Mouse (Mus musculus): ENCODE data around the gene Hist1h1c. TPM values are rescaled to one million over a fixed set of nuclear protein-coding genes. Genes with fewer than 3 reads are reported as not detected.
"Not testable (repeated sequence)": the region's sequence is repeated elsewhere in the genome, so short reads cannot be mapped to it uniquely, and the experiment has no call there.

The Hist1h1c gene
- total RNA-seq (2015) (103 and 110 TPM in 2 replicates), total RNA-seq (2017) (686 and 791 TPM in 2 replicates)

DNA sequence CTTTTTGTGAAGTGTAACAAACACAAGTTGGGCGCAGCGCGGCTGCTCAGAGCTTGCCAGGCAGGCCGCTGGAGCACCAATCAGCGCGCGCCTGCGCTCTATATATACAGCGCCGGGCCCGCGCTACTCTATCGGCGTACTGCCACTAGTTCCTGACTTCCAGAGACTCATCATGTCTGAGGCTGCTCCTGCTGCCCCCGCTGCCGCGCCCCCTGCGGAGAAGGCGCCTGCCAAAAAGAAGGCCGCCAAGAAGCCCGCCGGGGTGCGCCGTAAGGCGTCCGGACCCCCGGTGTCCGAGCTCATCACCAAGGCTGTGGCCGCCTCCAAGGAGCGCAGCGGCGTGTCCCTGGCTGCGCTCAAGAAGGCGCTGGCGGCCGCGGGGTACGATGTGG, at the start of gene Hist1h1c:
TSS of gene Hist1h1c (plus strand) at position 132 of the 392 bp plus-strand sequence.
- peak; percentile 63 for ATAC-seq (replicated peaks; ENCODE audit: poor library complexity)

DNA sequence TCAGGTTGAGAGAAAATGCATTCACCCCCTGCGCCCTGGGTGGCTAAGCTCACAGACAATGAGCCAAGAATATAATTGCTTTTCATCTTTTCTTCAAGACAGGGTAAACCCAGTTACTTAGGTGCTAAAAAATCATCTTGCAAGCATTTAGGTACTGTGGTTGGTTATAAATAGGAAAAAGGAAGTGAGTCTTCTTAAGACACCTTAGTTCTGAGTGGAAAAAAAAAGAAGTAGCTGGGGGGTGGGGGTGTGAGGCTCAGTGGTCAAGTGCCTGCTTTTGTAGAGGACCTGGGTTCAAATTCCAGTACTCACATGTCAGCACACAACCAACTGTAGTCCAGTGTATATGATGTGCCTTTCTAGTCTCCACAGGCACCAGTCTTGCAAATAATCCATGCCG, 49.7 kb upstream of the Hist1h1c start:
- no peak for ATAC-seq (replicated peaks; ENCODE audit: poor library complexity)

DNA sequence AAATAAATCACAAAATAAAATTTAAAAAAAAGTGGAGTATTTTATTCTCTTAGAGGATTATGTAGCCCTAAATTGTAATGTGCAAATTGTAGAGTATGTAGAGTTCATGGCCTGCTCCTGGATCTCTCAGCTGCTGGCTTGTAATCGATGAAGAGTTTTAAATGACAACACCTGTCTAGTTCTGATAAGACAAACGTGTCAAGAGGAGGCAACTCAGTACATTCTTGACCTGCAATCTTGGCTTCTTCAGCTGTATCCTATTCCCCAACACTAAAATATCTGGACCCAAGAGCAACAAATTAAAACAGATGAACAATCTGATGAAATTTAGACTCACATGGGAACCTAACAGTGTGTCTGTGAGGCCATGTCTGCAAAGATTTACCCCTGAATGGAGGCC, 49.1 kb upstream of the Hist1h1c start:
- ATAC-seq (replicated peaks; ENCODE audit: poor library complexity), result no peak

- ATAC-seq (replicated peaks; ENCODE audit: poor library complexity), result no peak
Measured at GRCm38 (mm10) chr13:23693856-23694440, 44.7 kb upstream of the Hist1h1c start.

DNA sequence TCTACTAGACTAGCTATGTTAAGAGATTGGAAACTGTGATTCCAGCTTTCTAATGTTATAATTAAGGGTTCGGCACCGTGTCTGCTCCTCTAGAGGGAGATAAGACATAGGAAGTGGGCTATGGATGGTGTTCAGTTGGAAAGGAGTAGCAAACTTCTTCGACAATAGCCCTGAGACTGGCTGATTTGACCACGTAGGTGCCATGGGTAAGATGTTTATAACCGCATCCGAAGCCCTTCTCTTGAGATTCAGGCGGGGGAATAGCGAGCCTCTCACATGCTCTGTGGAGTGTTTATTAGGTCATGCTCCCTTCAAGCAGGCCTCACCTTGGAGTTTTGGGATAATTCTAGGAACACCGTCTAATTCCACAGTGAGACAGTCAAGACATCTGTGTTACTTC, 43.7 kb upstream of the Hist1h1c start:
- no peak for ATAC-seq (replicated peaks; ENCODE audit: poor library complexity)

GRCm38 (mm10) chr13:23695514-23695913, 43.1 kb upstream of the Hist1h1c start, which contains the start of gene Hist1h1t:
Gene Hist1h1t (plus strand): TSS chr13:23695814.
- no peak for ATAC-seq (replicated peaks; ENCODE audit: poor library complexity)

GRCm38 (mm10) chr13:23696061-23696474, 42.5 kb upstream of the Hist1h1c start:
- ATAC-seq (replicated peaks; ENCODE audit: poor library complexity), result no peak

- peak; percentile 51 for ATAC-seq (replicated peaks; ENCODE audit: poor library complexity)
Measured at GRCm38 (mm10) chr13:23697491-23698299, 40.9 kb upstream of the Hist1h1c start.

GRCm38 (mm10) chr13:23698300-23698693, 40.3 kb upstream of the Hist1h1c start, which contains the start of gene Hist1h4c:
Gene Hist1h4c (minus strand): TSS chr13:23698454.
- peak; percentile 79 for ATAC-seq (replicated peaks; ENCODE audit: poor library complexity)

- ATAC-seq (replicated peaks; ENCODE audit: poor library complexity), result no peak
Measured at GRCm38 (mm10) chr13:23698996-23699395, 39.6 kb upstream of the Hist1h1c start.

DNA sequence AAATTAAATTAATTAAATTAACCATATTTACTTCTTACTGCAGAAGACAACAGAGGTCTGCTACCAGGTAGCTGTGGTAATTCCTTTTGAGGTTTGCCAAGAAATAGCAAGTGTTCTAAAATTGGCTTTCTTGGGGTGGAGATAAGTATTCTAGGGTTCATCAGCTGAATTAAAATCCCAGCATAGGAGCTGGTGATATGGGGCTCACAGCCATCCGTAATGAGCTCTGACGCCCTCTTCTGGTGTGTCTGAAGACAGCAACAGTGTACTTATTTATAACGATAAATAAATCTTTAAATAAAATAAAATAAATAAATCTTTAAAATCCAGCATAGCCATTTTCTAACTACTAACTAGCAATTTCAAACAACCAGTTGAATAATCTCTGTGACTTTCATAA, 38.8 kb upstream of the Hist1h1c start:
- no peak for ATAC-seq (replicated peaks; ENCODE audit: poor library complexity)

GRCm38 (mm10) chr13:23700786-23701520, 37.7 kb upstream of the Hist1h1c start:
- peak; percentile 64 for ATAC-seq (replicated peaks; ENCODE audit: poor library complexity)

- no peak for ATAC-seq (replicated peaks; ENCODE audit: poor library complexity)
Measured at GRCm38 (mm10) chr13:23702220-23702619, 36.4 kb upstream of the Hist1h1c start.

- not testable (repeated sequence) for ATAC-seq (replicated peaks; ENCODE audit: poor library complexity)
Measured at GRCm38 (mm10) chr13:23702801-23703200, 35.8 kb upstream of the Hist1h1c start.

DNA sequence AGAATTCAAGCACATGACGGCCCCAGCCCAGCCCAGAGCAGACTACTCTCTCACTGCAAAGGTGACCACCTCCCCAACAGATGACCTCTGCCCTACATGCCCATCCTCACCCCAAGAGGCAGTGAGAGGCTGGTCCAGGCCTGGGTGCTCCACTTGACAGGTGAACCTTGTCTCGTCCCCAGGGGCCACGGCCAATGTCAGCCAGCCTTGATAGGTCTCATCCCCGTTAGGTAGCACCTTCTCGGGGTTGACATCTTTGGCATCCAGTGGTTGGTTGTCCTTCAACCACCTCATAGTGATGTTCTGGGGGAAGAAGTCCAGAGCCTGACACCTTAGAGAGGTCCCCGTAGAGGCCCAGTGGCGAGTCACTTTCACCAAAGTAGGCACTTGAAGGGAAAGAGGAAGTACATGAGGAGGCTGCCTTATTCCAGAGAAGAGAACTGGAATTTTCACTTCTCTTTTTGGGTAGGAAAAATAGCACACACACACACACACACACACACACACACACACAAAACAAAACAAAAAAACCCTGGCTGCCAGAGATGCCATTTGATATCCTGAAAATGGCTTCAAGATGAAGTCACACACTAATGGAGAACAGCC, 32.8 kb upstream of the Hist1h1c start:
- ATAC-seq (replicated peaks; ENCODE audit: poor library complexity), result peak; percentile 38

DNA sequence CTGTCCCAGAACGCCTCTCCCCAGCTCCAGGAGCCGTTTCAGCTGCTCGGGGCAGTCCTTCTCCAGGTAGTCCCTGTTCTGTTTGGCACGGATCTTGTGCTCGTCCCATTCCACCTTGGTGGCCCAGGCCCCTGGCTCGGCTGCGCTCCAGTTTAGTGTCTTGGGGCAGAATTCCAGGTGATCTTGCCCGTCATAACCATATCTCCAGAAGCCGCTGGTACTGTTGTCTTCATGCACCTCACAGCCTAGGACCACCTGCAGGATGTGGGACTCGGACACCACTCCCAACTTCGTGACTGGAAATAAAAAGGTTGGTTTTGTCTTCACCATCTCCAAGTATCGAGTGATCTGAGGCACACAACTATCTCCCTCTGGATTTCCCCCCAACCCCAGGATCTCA, 31.8 kb upstream of the Hist1h1c start:
- ATAC-seq (replicated peaks; ENCODE audit: poor library complexity), result no peak

- no peak for ATAC-seq (replicated peaks; ENCODE audit: poor library complexity)
Measured at GRCm38 (mm10) chr13:23708041-23708440, 30.6 kb upstream of the Hist1h1c start.

GRCm38 (mm10) chr13:23708654-23709053, 30.0 kb upstream of the Hist1h1c start:
- no peak for ATAC-seq (replicated peaks; ENCODE audit: poor library complexity)

DNA sequence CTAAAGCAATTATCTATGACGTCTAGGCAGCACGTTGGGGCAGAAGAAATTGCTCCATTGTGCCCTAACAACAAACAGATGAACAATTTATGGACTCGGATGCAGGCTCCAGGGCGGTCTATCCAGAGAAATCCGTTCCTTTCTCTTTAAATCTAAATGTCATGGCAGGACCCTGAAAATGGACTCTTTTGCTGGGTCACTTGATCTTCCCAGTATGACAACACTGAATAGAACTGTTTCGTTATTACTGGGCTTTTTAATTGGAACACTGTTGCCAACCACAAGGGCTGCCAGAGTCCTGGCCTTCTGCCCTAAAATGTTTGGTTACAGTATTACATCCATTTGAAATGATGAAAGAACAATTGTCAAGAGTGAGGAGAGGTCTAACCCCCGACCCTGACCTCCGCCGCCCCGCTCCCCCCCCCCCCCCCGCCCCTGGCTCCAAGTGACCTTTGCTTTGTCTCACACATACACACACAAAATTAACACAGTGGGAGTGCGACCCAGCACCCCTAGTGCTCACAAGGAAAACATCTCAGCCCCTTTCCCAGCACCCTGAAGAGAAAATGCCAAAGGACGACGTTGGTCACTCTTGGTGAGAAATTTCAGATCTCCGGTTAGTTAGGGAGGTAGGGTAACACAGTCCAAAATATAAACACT, 28.8 kb upstream of the Hist1h1c start:
- ATAC-seq (replicated peaks; ENCODE audit: poor library complexity), result no peak

DNA sequence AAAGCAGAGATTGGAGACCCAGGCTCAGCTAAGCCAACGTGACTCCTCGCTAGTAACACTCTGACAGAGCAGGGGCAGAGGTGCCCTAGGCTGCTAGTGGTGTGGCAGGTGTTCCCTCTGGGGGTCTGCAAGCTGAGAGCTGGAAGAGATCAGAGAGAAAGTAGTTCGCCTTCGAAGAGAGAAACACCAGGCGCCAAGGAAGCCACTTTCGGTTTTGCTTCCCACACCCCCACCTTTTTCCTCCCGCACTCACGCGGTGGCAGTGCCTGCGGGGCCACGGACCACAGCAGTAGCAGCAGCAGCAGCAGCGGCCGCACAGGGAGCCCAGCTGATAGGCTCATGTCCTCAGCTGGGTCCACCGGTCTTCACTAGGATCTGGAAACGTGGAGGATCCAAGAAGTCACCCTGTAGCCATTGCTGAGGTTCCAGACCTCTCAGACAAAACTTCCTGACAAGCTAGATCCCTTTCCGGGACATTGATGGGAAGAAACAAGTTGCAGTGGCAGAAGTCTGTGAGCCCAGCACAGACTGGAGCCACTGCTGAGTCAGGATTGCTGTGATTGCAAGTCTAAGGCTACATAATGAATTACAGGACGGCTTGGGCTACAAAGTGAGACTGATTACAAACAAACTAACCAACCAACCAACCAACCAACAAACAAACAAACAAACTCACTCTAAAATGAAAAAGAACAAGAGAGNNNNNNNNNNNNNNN, 28.1 kb upstream of the Hist1h1c start, which contains the start of gene Hfe:
TSS of gene Hfe (minus strand) at position 481 of the 716 bp plus-strand sequence.
- peak; percentile 59 for ATAC-seq (replicated peaks; ENCODE audit: poor library complexity)

Measured in megakaryocyte progenitor cell, adult 5-6 weeks (primary cell).